In genomic region chr4:134927815-134928463, GRCm38 (mm10) we compare ENCODE assay signal across 19 mouse cellular contexts. TPM values are rescaled to one million over a fixed set of nuclear protein-coding genes. Genes with fewer than 3 reads are reported as not detected.
DNase-seq lines count a peak whose midpoint lies in the region; ATAC-seq and TF ChIP-seq lines count a peak whose summit lies in the region.
"Had no signal": no experiment of that assay in that cellular context is flagged by ENCODE, and none has a peak within 500 bp of the region (broad histone marks: within the 10 kb centered on the region; RNA-seq: fewer than 3 reads in every experiment).

No protein-coding gene starts in this region.

- H3K36me3 ChIP-seq in kidney, adult 2 months (ENCODE audit: control insufficient read depth, insufficient read depth, low read length): peaks cover 18% of the 10 kb centered on the region
- H3K36me3 ChIP-seq in kidney, embryonic 15.5 days: peaks cover 44% of the 10 kb centered on the region
- H3K36me3 ChIP-seq in CH12.LX (replicated peaks in 1 of 2; ENCODE audit: control insufficient read depth in 1 of 2, insufficient read depth in 1 of 2, low read length in 1 of 2): peaks cover 44 to 64% of the 10 kb centered on the region in 2 experiments
- H3K36me3 ChIP-seq in liver, postnatal 0 days (replicated peaks; ENCODE audit: insufficient read depth, low read length): peaks cover 55% of the 10 kb centered on the region
- peaks cover 38% of the 10 kb centered on the region for H3K36me3 ChIP-seq in hindbrain, embryonic 12.5 days

- no peak overlapping the region for H3K4me2 ChIP-seq in kidney, embryonic 15.5 days
- no peak overlapping the region for H3K4me2 ChIP-seq in CH12.LX (ENCODE audit: insufficient read depth, low read depth, poor library complexity, severe bottlenecking)
- H3K4me2 ChIP-seq in liver, postnatal 0 days (ENCODE audit: low read depth, low read length): no peak overlapping the region
- no peak overlapping the region for H3K4me2 ChIP-seq in hindbrain, embryonic 12.5 days (replicated peaks)
- H3K4me2 ChIP-seq: neural tube, embryonic 13.5 days had no signal

- H3K4me1 ChIP-seq in kidney, adult 2 months (ENCODE audit: control insufficient read depth, insufficient read depth, low read length): peaks cover 7% of the 10 kb centered on the region; the same call in 1 of the 2 replicates
- peaks cover 34% of the 10 kb centered on the region for H3K4me1 ChIP-seq in kidney, embryonic 15.5 days
- H3K4me1 ChIP-seq in CH12.LX (ENCODE audit: control insufficient read depth in 1 of 2, insufficient read depth in 2 of 2): peaks cover 2 to 42% of the 10 kb centered on the region in 2 experiments; a peak in 3 of 4 replicates
- peaks cover 33% of the 10 kb centered on the region for H3K4me1 ChIP-seq in liver, postnatal 0 days (ENCODE audit: insufficient read depth)
- H3K4me1 ChIP-seq in hindbrain, embryonic 12.5 days: peaks cover 35% of the 10 kb centered on the region

- ATAC-seq in kidney, embryonic 15.5 days (replicated peaks; ENCODE audit: low FRiP score): no peak
- no peak for ATAC-seq in liver, postnatal 0 days
- ATAC-seq in hindbrain, embryonic 12.5 days (ENCODE audit: low FRiP score): no peak
- ATAC-seq: forebrain, embryonic 14.5 days; hindbrain, embryonic 16.5 days had no signal

- TF ChIP-seq POLR2A in kidney, adult 2 months (IDR thresholded peaks at IDR 0.05; ENCODE audit: low read depth, low read length): no peak
- TF ChIP-seq POLR2A in CH12.LX (IDR thresholded peaks at IDR 0.05; ENCODE audit: low read depth, low read length): no peak; the same call in 1 of the 2 replicates

- no peak overlapping the region for H3K27ac ChIP-seq in kidney, adult 2 months (ENCODE audit: insufficient read depth, low read depth, low read length)
- no peak overlapping the region for H3K27ac ChIP-seq in kidney, embryonic 15.5 days
- no peak overlapping the region for H3K27ac ChIP-seq in CH12.LX (ENCODE audit: insufficient read depth, low read depth)
- peak overlapping the region; percentile 52; the same call in 1 of the 2 replicates for H3K27ac ChIP-seq in liver, postnatal 0 days (ENCODE audit: low read depth)
- no peak overlapping the region for H3K27ac ChIP-seq in hindbrain, embryonic 12.5 days
- H3K27ac ChIP-seq: neural tube, embryonic 13.5 days; stomach, postnatal 0 days had no signal

- no peaks in the 10 kb centered on the region for H3K9me3 ChIP-seq in kidney, embryonic 15.5 days (replicated peaks)
- no peaks in the 10 kb centered on the region for H3K9me3 ChIP-seq in CH12.LX (replicated peaks; ENCODE audit: low read length)
- H3K9me3 ChIP-seq in liver, postnatal 0 days (ENCODE audit: low read length): no peaks in the 10 kb centered on the region
- no peaks in the 10 kb centered on the region for H3K9me3 ChIP-seq in hindbrain, embryonic 12.5 days (replicated peaks)
- H3K9me3 ChIP-seq: neural tube, embryonic 13.5 days had no signal

- no peaks in the 10 kb centered on the region for H3K27me3 ChIP-seq in kidney, adult 2 months (replicated peaks; ENCODE audit: control insufficient read depth, insufficient read depth, low read length)
- H3K27me3 ChIP-seq in kidney, embryonic 15.5 days: no peaks in the 10 kb centered on the region
- H3K27me3 ChIP-seq in CH12.LX (replicated peaks): no peaks in the 10 kb centered on the region
- H3K27me3 ChIP-seq in liver, postnatal 0 days (ENCODE audit: insufficient read depth, low read length): no peaks in the 10 kb centered on the region
- no peaks in the 10 kb centered on the region for H3K27me3 ChIP-seq in hindbrain, embryonic 12.5 days
- H3K27me3 ChIP-seq: neural tube, embryonic 13.5 days had no signal

- no peak for TF ChIP-seq EP300 in CH12.LX (IDR thresholded peaks at IDR 0.05; ENCODE audit: low read length)
- no peak for TF ChIP-seq EP300 in liver, postnatal 0 days (IDR thresholded peaks at IDR 0.05; ENCODE audit: low read depth)

- H3K4me3 ChIP-seq in kidney, adult 2 months (ENCODE audit: insufficient read depth, low read depth, low read length): no peak overlapping the region
- no peak overlapping the region for H3K4me3 ChIP-seq in kidney, embryonic 15.5 days (replicated peaks)
- no peak overlapping the region for H3K4me3 ChIP-seq in CH12.LX (replicated peaks in 1 of 3; ENCODE audit: low read depth in 2 of 3, low read length in 2 of 3, poor library complexity in 1 of 3)
- no peak overlapping the region for H3K4me3 ChIP-seq in liver, postnatal 0 days (ENCODE audit: low read depth, low read length)
- H3K4me3 ChIP-seq in hindbrain, embryonic 12.5 days: no peak overlapping the region
- H3K4me3 ChIP-seq: neural tube, embryonic 13.5 days had no signal

- peak; percentile 23 for DNase-seq in kidney, adult 2 months
- no peak for DNase-seq in CH12.LX (ENCODE audit: extremely low read depth)
- peak; percentile 51 for DNase-seq in adipocyte (ENCODE audit: low spot score)
- DNase-seq in liver, postnatal 0 days: no peak
- no peak for DNase-seq in spleen, adult 12 weeks (ENCODE audit: low spot score)
- DNase-seq: adrenal gland, adult 8-10 months; cerebellum, adult 11-12 months; cerebellum, postnatal 25 days; kidney, adult 9 months; kidney, postnatal 4 days; lung, postnatal 36 days; right cerebral cortex, postnatal 14 days; thymus, postnatal 25 days had no signal

- no peak for TF ChIP-seq RAD21 in CH12.LX (IDR thresholded peaks at IDR 0.05; ENCODE audit: low read depth, low read length)

- TF ChIP-seq CTCF in kidney, adult 2 months (conservative IDR thresholded peaks at IDR 0.05; ENCODE audit: insufficient read depth, insufficient read length, low read depth, low read length): no peak
- TF ChIP-seq CTCF in CH12.LX (conservative IDR thresholded peaks at IDR 0.05 in 1 of 2, IDR thresholded peaks at IDR 0.05 in 1 of 2; ENCODE audit: low read depth in 2 of 2, low read length in 2 of 2): no peak
- TF ChIP-seq CTCF in liver, postnatal 0 days (IDR thresholded peaks at IDR 0.05; ENCODE audit: low read depth): no peak

- 52% methylated on average over 5 of the region's 5 CpGs for WGBS in kidney, adult 2 months
- 71% methylated on average over 5 of the region's 5 CpGs for WGBS in kidney, embryonic 15.5 days
- WGBS in liver, postnatal 0 days (ENCODE audit: insufficient replicate concordance): 72% methylated on average over 5 of the region's 5 CpGs
- 77% methylated on average over 5 of the region's 5 CpGs for WGBS in hindbrain, embryonic 12.5 days

- dilution Hi-C loops in CH12.LX (cut with MboI; ENCODE audit: extremely low pct_ligation_motif_present, extremely low pct_unique_long_range_greater_than_20kb, low sequenced_read_pairs): no loop called here

- no peak overlapping the region for H3K9ac ChIP-seq in kidney, embryonic 15.5 days
- H3K9ac ChIP-seq in CH12.LX (ENCODE audit: insufficient read depth, low read depth): no peak overlapping the region
- H3K9ac ChIP-seq in liver, postnatal 0 days (replicated peaks): peak overlapping the region; percentile 5; the same call in 1 of the 2 replicates
- no peak overlapping the region for H3K9ac ChIP-seq in hindbrain, embryonic 12.5 days
- H3K9ac ChIP-seq: neural tube, embryonic 13.5 days had no signal

- H3K79me2 ChIP-seq in CH12.LX (replicated peaks; ENCODE audit: control insufficient read depth, extremely low read depth, insufficient read depth, poor library complexity, severe bottlenecking): peaks cover 41% of the 10 kb centered on the region

- in situ Hi-C loops in CH12.LX (cut with MboI; ENCODE audit: low pct_ligation_motif_present, low pct_unique_long_range_greater_than_20kb, low sequenced_read_pairs): no loop called here

TF ChIP-seq in CH12.LX, 34 proteins besides CTCF, POLR2A, EP300 and RAD21:
- TF ChIP-seq JUND (conservative IDR thresholded peaks at IDR 0.05; ENCODE audit: low read depth, low read length) (no peak), MYC (IDR thresholded peaks at IDR 0.05; ENCODE audit: low read depth, low read length) (no peak), CHD2 (IDR thresholded peaks at IDR 0.05; ENCODE audit: low read length) (no peak), POLR2AphosphoS2 (IDR thresholded peaks at IDR 0.05; ENCODE audit: low read depth, low read length) (peak; percentile 82; the same call in 1 of the 2 replicates), USF1 (IDR thresholded peaks at IDR 0.05; ENCODE audit: low read depth, low read length) (no peak), TBP (conservative IDR thresholded peaks at IDR 0.05; ENCODE audit: low read depth, low read length) (no peak), SIN3A (IDR thresholded peaks at IDR 0.05; ENCODE audit: low read length) (no peak), MEF2A (IDR thresholded peaks at IDR 0.05; ENCODE audit: borderline replicate concordance, low read depth, low read length) (no peak)

RNA-seq across cellular contexts. Expression of gene Syf2, which starts 2.8 kb away (rescaled TPM):
- polyA plus RNA-seq in kidney, adult 2 months (2012; rRNA removed): 25.5 and 34.3 TPM in 2 replicates
- polyA plus RNA-seq in kidney, embryonic 15.5 days (2015; fragmentation: Nextera tagmentation; extraction: Ambion mirVana): 82.7 and 83.9 TPM in 2 replicates
- total RNA-seq in CH12.LX (2012; rRNA removed): 59.2 and 63.5 TPM in 2 replicates
- 77.1 and 93.8 TPM in 2 replicates for total RNA-seq in CH12.LX (2014; rRNA removed)
- 76.1 and 89.0 TPM in 2 replicates for polyA plus RNA-seq in CH12.LX (2012; ENCODE audit: insufficient read length, low read depth)
- 46.9 and 52.9 TPM in 2 replicates for polyA plus RNA-seq in liver, postnatal 0 days (2015; fragmentation: Nextera tagmentation; extraction: Ambion mirVana)
- polyA plus RNA-seq in hindbrain, embryonic 12.5 days (2016; fragmentation: Nextera tagmentation; extraction: Ambion mirVana): 77.2 and 80.7 TPM in 2 replicates

RNA-seq across cellular contexts. Expression of gene Rsrp1, which starts 4.5 kb away (rescaled TPM):
- polyA plus RNA-seq in kidney, adult 2 months (2012; rRNA removed): 172 and 319 TPM in 2 replicates
- 404 and 429 TPM in 2 replicates for polyA plus RNA-seq in kidney, embryonic 15.5 days (2015; fragmentation: Nextera tagmentation; extraction: Ambion mirVana)
- 61.3 and 71.9 TPM in 2 replicates for total RNA-seq in CH12.LX (2012; rRNA removed)
- total RNA-seq in CH12.LX (2014; rRNA removed): 51.2 and 62.7 TPM in 2 replicates
- 69.4 and 86.8 TPM in 2 replicates for polyA plus RNA-seq in CH12.LX (2012; ENCODE audit: insufficient read length, low read depth)
- 185 and 225 TPM in 2 replicates for polyA plus RNA-seq in liver, postnatal 0 days (2015; fragmentation: Nextera tagmentation; extraction: Ambion mirVana)
- 536 and 591 TPM in 2 replicates for polyA plus RNA-seq in hindbrain, embryonic 12.5 days (2016; fragmentation: Nextera tagmentation; extraction: Ambion mirVana)

RNA-seq across cellular contexts. Expression of gene Tmem50a, which starts 13.1 kb away (rescaled TPM):
- polyA plus RNA-seq in kidney, adult 2 months (2012; rRNA removed): 90.1 and 115 TPM in 2 replicates
- 173 and 174 TPM in 2 replicates for polyA plus RNA-seq in kidney, embryonic 15.5 days (2015; fragmentation: Nextera tagmentation; extraction: Ambion mirVana)
- total RNA-seq in CH12.LX (2012; rRNA removed) (84.8 and 95.8 TPM in 2 replicates), CH12.LX (2014; rRNA removed) (131 and 132 TPM in 2 replicates)
- 114 and 133 TPM in 2 replicates for polyA plus RNA-seq in CH12.LX (2012; ENCODE audit: insufficient read length, low read depth)
- 87.6 and 88.5 TPM in 2 replicates for polyA plus RNA-seq in liver, postnatal 0 days (2015; fragmentation: Nextera tagmentation; extraction: Ambion mirVana)
- polyA plus RNA-seq in hindbrain, embryonic 12.5 days (2016; fragmentation: Nextera tagmentation; extraction: Ambion mirVana): 163 and 169 TPM in 2 replicates

Comparison
In these comparisons a context has a peak if more than half of its experiments do, and no peak if none do; other contexts are left out.
1. DNase-seq: peak in kidney, adult 2 months (single experiment) and adipocyte (single experiment); none in CH12.LX (single experiment), liver, postnatal 0 days (single experiment) and spleen, adult 12 weeks (single experiment).